Mouse (Mus musculus) olfactory bulb, adult 2 months (tissue): ENCODE measurements around the gene Sparc.

Source experiments
- CTCF ChIP-seq: fragments of 200-500 bp; IDR thresholded peaks from 2 replicates; pipeline ENCODE4 v1.5.1; 2012; ENCODE audit warnings: low read depth, mild to moderate bottlenecking, low read length, moderate library complexity; ENCODE audit not compliant: insufficient read depth
- POLR2A ChIP-seq: fragments of 200-500 bp; IDR thresholded peaks from 2 replicates; pipeline ENCODE4 v1.6.1; 2012; ENCODE audit warnings: mild to moderate bottlenecking, low read depth, low read length, moderate library complexity; ENCODE audit not compliant: insufficient read depth

DNA sequence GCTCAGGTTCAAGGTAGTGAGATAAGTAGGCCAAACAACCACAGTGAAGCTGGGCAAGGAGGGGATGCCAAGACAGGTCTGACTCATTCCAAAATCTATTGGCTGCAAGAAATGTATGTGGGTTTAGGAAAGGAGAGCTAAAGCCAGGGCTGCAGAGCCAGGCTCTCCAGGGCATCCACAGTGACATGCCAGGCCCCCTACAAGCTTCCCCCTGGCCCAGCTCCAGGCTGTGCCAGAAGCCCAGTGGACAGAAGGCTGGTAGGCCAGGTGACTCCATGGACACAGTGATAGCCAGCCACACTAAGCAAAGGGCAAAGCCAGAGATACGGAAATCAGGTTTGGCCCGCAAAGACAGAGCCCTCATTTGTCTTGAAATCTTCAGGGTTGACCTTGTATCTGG lies 66.1 kb downstream of the Sparc start:
- TF ChIP-seq POLR2A (no peak), CTCF (no peak)
